In genomic region chr13:78198391-78198870, GRCm38 (mm10) we compare ENCODE assay signal across 8 mouse cellular contexts. TPM values are rescaled to one million over a fixed set of nuclear protein-coding genes. Genes with fewer than 3 reads are reported as not detected.
DNase-seq lines count a peak whose midpoint lies in the region; ATAC-seq and TF ChIP-seq lines count a peak whose summit lies in the region.

No protein-coding gene starts in this region.

- H3K4me2 ChIP-seq in embryonic facial prominence, embryonic 12.5 days (replicated peaks) = peak overlapping the region; percentile 80
- H3K4me2 ChIP-seq in hindbrain, postnatal 0 days (ENCODE audit: low read depth, low read length) = peak overlapping the region; percentile 87
- peak overlapping the region; percentile 47 for H3K4me2 ChIP-seq in midbrain, embryonic 11.5 days

- ATAC-seq in embryonic facial prominence, embryonic 12.5 days (ENCODE audit: insufficient number of reproducible peaks, insufficient read depth, low FRiP score, low TSS enrichment) = no peak; the same call in 1 of the 2 replicates
- ATAC-seq in hindbrain, postnatal 0 days = no peak
- peak; percentile 7 for ATAC-seq in midbrain, embryonic 11.5 days (ENCODE audit: low FRiP score)

- H3K27ac ChIP-seq in ES-E14 (ENCODE audit: insufficient read depth, low read depth, low read length, poor library complexity, severe bottlenecking) = no peak overlapping the region
- peak overlapping the region; percentile 100 for H3K27ac ChIP-seq in embryonic facial prominence, embryonic 12.5 days
- peak overlapping the region; percentile 98 for H3K27ac ChIP-seq in hindbrain, postnatal 0 days
- H3K27ac ChIP-seq in midbrain, embryonic 11.5 days (ENCODE audit: low read depth, low read length) = peak overlapping the region; percentile 100

- TF ChIP-seq CTCF in hindbrain, postnatal 0 days (IDR thresholded peaks at IDR 0.05; ENCODE audit: low read depth) = no peak

- peak overlapping the region; percentile 32 to 73; a peak in 3 of 4 replicates for H3K4me3 ChIP-seq in ES-E14 (ENCODE audit: insufficient read depth in 1 of 2, low read depth in 1 of 2, low read length in 2 of 2, poor library complexity in 1 of 2, severe bottlenecking in 1 of 2)
- peak overlapping the region; percentile 87 for H3K4me3 ChIP-seq in embryonic facial prominence, embryonic 12.5 days
- peak overlapping the region; percentile 94 for H3K4me3 ChIP-seq in hindbrain, postnatal 0 days (ENCODE audit: low read length)
- peak overlapping the region; percentile 96 for H3K4me3 ChIP-seq in midbrain, embryonic 11.5 days (ENCODE audit: low read depth, low read length)

- in situ Hi-C loops in ES-E14 (cut with MboI; ENCODE audit: low sequenced_read_pairs in 2 of 2, unreplicated experiment in 2 of 2) = loop anchor here in 1 of 2 experiments (25.0 kb wide), 1 partner anchor 1361 kb away; no protein-coding TSS in a partner anchor

- under 1% methylated on average over 32 of the region's 63 CpGs for WGBS in embryonic facial prominence, embryonic 12.5 days
- under 1% methylated on average over 46 of the region's 63 CpGs for WGBS in hindbrain, postnatal 0 days
- under 1% methylated on average over 32 of the region's 63 CpGs for WGBS in midbrain, embryonic 11.5 days

- peaks cover 1 to 10% of the 10 kb centered on the region in 2 experiments; a peak in 1 of 4 replicates for H3K4me1 ChIP-seq in ES-E14 (ENCODE audit: control insufficient read depth in 2 of 2, insufficient read depth in 2 of 2, low read length in 2 of 2, poor library complexity in 1 of 2)
- peaks cover 8% of the 10 kb centered on the region; the same call in 1 of the 2 replicates for H3K4me1 ChIP-seq in embryonic facial prominence, embryonic 12.5 days
- H3K4me1 ChIP-seq in hindbrain, postnatal 0 days (ENCODE audit: insufficient read depth, low read length) = no peaks in the 10 kb centered on the region
- H3K4me1 ChIP-seq in midbrain, embryonic 11.5 days (ENCODE audit: control insufficient read depth, insufficient read depth, low read length) = peaks cover 3% of the 10 kb centered on the region; the same call in 1 of the 2 replicates

- peaks cover 11% of the 10 kb centered on the region; the same call in 1 of the 2 replicates for H3K27me3 ChIP-seq in embryonic facial prominence, embryonic 12.5 days
- H3K27me3 ChIP-seq in hindbrain, postnatal 0 days (ENCODE audit: insufficient read depth, low read length) = no peaks in the 10 kb centered on the region
- H3K27me3 ChIP-seq in midbrain, embryonic 11.5 days (ENCODE audit: control insufficient read depth, insufficient read depth, low read length) = peaks cover 3% of the 10 kb centered on the region

- peak overlapping the region; percentile 59; the same call in 1 of the 2 replicates for H3K9ac ChIP-seq in ES-E14 (ENCODE audit: insufficient read depth, low read depth, low read length, poor library complexity, severe bottlenecking)
- peak overlapping the region; percentile 98 for H3K9ac ChIP-seq in embryonic facial prominence, embryonic 12.5 days
- peak overlapping the region; percentile 99 for H3K9ac ChIP-seq in hindbrain, postnatal 0 days (replicated peaks; ENCODE audit: low read length)
- H3K9ac ChIP-seq in midbrain, embryonic 11.5 days (ENCODE audit: low read length) = peak overlapping the region; percentile 100

- no peaks in the 10 kb centered on the region for H3K36me3 ChIP-seq in ES-E14 (ENCODE audit: control insufficient read depth, insufficient read depth, low read length, poor library complexity, severe bottlenecking)
- H3K36me3 ChIP-seq in embryonic facial prominence, embryonic 12.5 days = peaks cover 9% of the 10 kb centered on the region; the same call in 1 of the 2 replicates
- H3K36me3 ChIP-seq in hindbrain, postnatal 0 days (ENCODE audit: insufficient read depth, low read length) = no peaks in the 10 kb centered on the region
- peaks cover 8% of the 10 kb centered on the region for H3K36me3 ChIP-seq in midbrain, embryonic 11.5 days (ENCODE audit: control insufficient read depth, insufficient read depth, low read length)

- no peaks in the 10 kb centered on the region for H3K9me3 ChIP-seq in ES-E14 (ENCODE audit: control insufficient read depth, insufficient read depth, low read depth, low read length)
- no peaks in the 10 kb centered on the region for H3K9me3 ChIP-seq in embryonic facial prominence, embryonic 12.5 days
- no peaks in the 10 kb centered on the region for H3K9me3 ChIP-seq in hindbrain, postnatal 0 days (ENCODE audit: low read length)
- no peaks in the 10 kb centered on the region for H3K9me3 ChIP-seq in midbrain, embryonic 11.5 days (ENCODE audit: control insufficient read depth, low read length)

- peak; percentile 92 for DNase-seq in heart, adult 11 months
- no peak for DNase-seq in heart, postnatal 10 days
- DNase-seq in ES-E14 (ENCODE audit: low read depth, low spot score) = no peak
- DNase-seq in hindbrain, postnatal 0 days (ENCODE audit: low spot score) = peak; percentile 47
- no peak for DNase-seq in midbrain, embryonic 11.5 days (ENCODE audit: low spot score, missing footprints)
- no peak for DNase-seq in urinary bladder, postnatal 25 days (ENCODE audit: low spot score)
- DNase-seq in Muller cell, postnatal 12 days (ENCODE audit: inconsistent ontology term) = no peak

- intact Hi-C loops in heart, postnatal 10 days (cut with DNase I) = loop anchor here (2.0 to 10.0 kb wide), 2 partner anchors 18 to 1084 kb away; no protein-coding TSS in a partner anchor

TF ChIP-seq in ES-E14, 5 proteins besides CTCF, POLR2A, EP300 and RAD21:
- no peak for TF ChIP-seq ZNF384 (IDR thresholded peaks at IDR 0.05; ENCODE audit: low read depth, low read length)
- no peak for TF ChIP-seq MAFK (IDR thresholded peaks at IDR 0.05; ENCODE audit: insufficient read depth, low read depth, low read length)
- TF ChIP-seq CHD2 (IDR thresholded peaks at IDR 0.05; ENCODE audit: low read depth, low read length) = no peak
- TF ChIP-seq ZC3H11A (IDR thresholded peaks at IDR 0.05; ENCODE audit: borderline replicate concordance, low read depth, low read length) = no peak
- TF ChIP-seq HCFC1 (IDR thresholded peaks at IDR 0.05; ENCODE audit: borderline replicate concordance, insufficient read depth, low read length) = no peak

RNA-seq across cellular contexts. Expression of gene Nr2f1, which starts 1.1 kb away (rescaled TPM):
- total RNA-seq in heart, postnatal 10 days (2021) = 1 to 10 TPM; 6.2 to 6.7 TPM
- total RNA-seq in ES-E14 (2012; rRNA removed) = 0.21 and 1.9 TPM in 2 replicates
- polyA plus RNA-seq in embryonic facial prominence, embryonic 12.5 days (2016; fragmentation: Nextera tagmentation; extraction: Ambion mirVana) = 46.5 and 49.0 TPM in 2 replicates
- total RNA-seq in hindbrain, postnatal 0 days (2014; rRNA removed) = 220 and 254 TPM in 2 replicates
- 49.8 and 51.2 TPM in 2 replicates for polyA plus RNA-seq in hindbrain, postnatal 0 days (2015; fragmentation: Nextera tagmentation; extraction: Ambion mirVana)
- 69.9 and 82.3 TPM in 2 replicates for polyA plus RNA-seq in midbrain, embryonic 11.5 days (2014; fragmentation: Nextera tagmentation; extraction: Ambion mirVana)

Comparison
In these comparisons a context has a peak if more than half of its experiments do, and no peak if none do; other contexts are left out.
1. DNase-seq: peak in heart, adult 11 months (single experiment) and hindbrain, postnatal 0 days (single experiment); none in heart, postnatal 10 days (0 of 2), ES-E14 (single experiment), midbrain, embryonic 11.5 days (single experiment), urinary bladder, postnatal 25 days (single experiment) and Muller cell, postnatal 12 days (single experiment).
2. RNA of gene Nr2f1, which starts 1.1 kb away (total RNA-seq): 220 to 254 TPM in hindbrain, postnatal 0 days; 6.2 to 6.7 TPM in heart, postnatal 10 days and 0.21 to 1.9 TPM in ES-E14; every median in the first group is over 10 times any median in the second.
3. Peak in every context shown above with its lines, with median percentiles within 50 percentile points of each other: H3K4me3 ChIP-seq, H3K9ac ChIP-seq and H3K4me2 ChIP-seq.